Mouse (Mus musculus): ENCODE data around the gene Myh3. TPM values are rescaled to one million over a fixed set of nuclear protein-coding genes. Genes with fewer than 3 reads are reported as not detected.

The Myh3 gene
- polyA plus RNA-seq, 1 experiment from 2014 or later, result 0.30 TPM

GRCm38 (mm10) chr11:67051676-67052320 is 26.3 kb upstream of the Myh3 start:
- Histone ChIP-seq H3K9me3 (no peaks in the 10 kb centered on the region), H3K4me1 (peaks cover 20% of the 10 kb centered on the region), H3K36me3 (replicated peaks) (peaks cover 48% of the 10 kb centered on the region), H3K27ac (replicated peaks) (peak overlapping the region; percentile 86), H3K4me3 (peak overlapping the region; percentile 88), H3K27me3 (replicated peaks; ENCODE audit: low read depth, poor library complexity, severe bottlenecking) (no peaks in the 10 kb centered on the region)
- no peak for DNase-seq (ENCODE audit: low spot score)
- 10% methylated on average over 16 of the region's 16 CpGs for WGBS

GRCm38 (mm10) chr11:67052321-67052952 is 25.7 kb upstream of the Myh3 start, which contains the start of the genes Adprm and Sco1:
Gene Adprm, minus strand, starts transcription at chr11:67052594.
Gene Sco1, plus strand, starts transcription at chr11:67052670.
- Histone ChIP-seq H3K9me3 (no peaks in the 10 kb centered on the region), H3K36me3 (replicated peaks) (peaks cover 55% of the 10 kb centered on the region), H3K4me1 (peaks cover 20% of the 10 kb centered on the region), H3K27ac (replicated peaks) (peak within 1 kb of the TSS; percentile 86), H3K4me3 (peak within 1 kb of the TSS; percentile 88), H3K27me3 (replicated peaks; ENCODE audit: low read depth, poor library complexity, severe bottlenecking) (no peaks in the 10 kb centered on the region)
- peak; percentile 89 for DNase-seq (ENCODE audit: low spot score)
- under 1% methylated on average over 50 of the region's 50 CpGs for WGBS

GRCm38 (mm10) chr11:67054754-67055365 is 23.2 kb upstream of the Myh3 start:
- no peak overlapping the region for H3K4me3 ChIP-seq
- DNase-seq (ENCODE audit: low spot score), result no peak
- no peaks in the 10 kb centered on the region for H3K27me3 ChIP-seq (replicated peaks; ENCODE audit: low read depth, poor library complexity, severe bottlenecking)
- peaks cover 67% of the 10 kb centered on the region for H3K36me3 ChIP-seq (replicated peaks)
- H3K9me3 ChIP-seq, result no peaks in the 10 kb centered on the region
- H3K4me1 ChIP-seq, result peaks cover 20% of the 10 kb centered on the region
- H3K27ac ChIP-seq (replicated peaks), result no peak overlapping the region
- WGBS, result 89% methylated on average over 8 of the region's 8 CpGs

- Histone ChIP-seq H3K4me1 (no peaks in the 10 kb centered on the region), H3K4me3 (no peak overlapping the region), H3K9me3 (no peaks in the 10 kb centered on the region), H3K36me3 (replicated peaks) (peaks cover 98% of the 10 kb centered on the region), H3K27ac (replicated peaks) (no peak overlapping the region), H3K27me3 (replicated peaks; ENCODE audit: low read depth, poor library complexity, severe bottlenecking) (no peaks in the 10 kb centered on the region)
- no peak for DNase-seq (ENCODE audit: low spot score)
- WGBS, result 94% methylated on average over 2 of the region's 2 CpGs
Observed at GRCm38 (mm10) chr11:67061311-67061710, 16.8 kb upstream of the Myh3 start.

GRCm38 (mm10) chr11:67062726-67063125 is 15.4 kb upstream of the Myh3 start:
- no peak overlapping the region for H3K4me3 ChIP-seq
- H3K9me3 ChIP-seq, result no peaks in the 10 kb centered on the region
- H3K27me3 ChIP-seq (replicated peaks; ENCODE audit: low read depth, poor library complexity, severe bottlenecking), result no peaks in the 10 kb centered on the region
- 97% methylated on average over 3 of the region's 3 CpGs for WGBS
- no peaks in the 10 kb centered on the region for H3K4me1 ChIP-seq
- H3K36me3 ChIP-seq (replicated peaks), result peaks cover 98% of the 10 kb centered on the region
- no peak overlapping the region for H3K27ac ChIP-seq (replicated peaks)
- no peak for DNase-seq (ENCODE audit: low spot score)

GRCm38 (mm10) chr11:67067741-67068140 is 10.4 kb upstream of the Myh3 start:
- Histone ChIP-seq H3K4me3 (no peak overlapping the region), H3K27me3 (replicated peaks; ENCODE audit: low read depth, poor library complexity, severe bottlenecking) (no peaks in the 10 kb centered on the region), H3K9me3 (no peaks in the 10 kb centered on the region), H3K4me1 (no peaks in the 10 kb centered on the region), H3K36me3 (replicated peaks) (peaks cover 51% of the 10 kb centered on the region), H3K27ac (replicated peaks) (no peak overlapping the region)
- DNase-seq (ENCODE audit: low spot score), result no peak
- WGBS, result 90% methylated on average over 3 of the region's 3 CpGs

GRCm38 (mm10) chr11:67072615-67073130 is 5.4 kb upstream of the Myh3 start:
- H3K27ac ChIP-seq (replicated peaks), result no peak overlapping the region
- peaks cover 3% of the 10 kb centered on the region for H3K36me3 ChIP-seq (replicated peaks)
- no peaks in the 10 kb centered on the region for H3K27me3 ChIP-seq (replicated peaks; ENCODE audit: low read depth, poor library complexity, severe bottlenecking)
- H3K4me1 ChIP-seq, result peaks cover 4% of the 10 kb centered on the region
- H3K9me3 ChIP-seq, result no peaks in the 10 kb centered on the region
- no peak overlapping the region for H3K4me3 ChIP-seq
- DNase-seq (ENCODE audit: low spot score), result no peak
- WGBS, result 86% methylated on average over 15 of the region's 15 CpGs

GRCm38 (mm10) chr11:67075036-67075435 is 3.1 kb upstream of the Myh3 start:
- Histone ChIP-seq H3K4me3 (no peak overlapping the region), H3K27me3 (replicated peaks; ENCODE audit: low read depth, poor library complexity, severe bottlenecking) (no peaks in the 10 kb centered on the region), H3K9me3 (no peaks in the 10 kb centered on the region), H3K36me3 (replicated peaks) (no peaks in the 10 kb centered on the region), H3K4me1 (peaks cover 8% of the 10 kb centered on the region), H3K27ac (replicated peaks) (peak overlapping the region; percentile 24; the same call in 1 of the 2 replicates)
- no peak for DNase-seq (ENCODE audit: low spot score)
- 27% methylated on average over 3 of the region's 3 CpGs for WGBS

- H3K9me3 ChIP-seq, result no peaks in the 10 kb centered on the region
- H3K4me1 ChIP-seq, result peaks cover 20% of the 10 kb centered on the region
- no peak overlapping the region for H3K27ac ChIP-seq (replicated peaks)
- no peak for DNase-seq (ENCODE audit: low spot score)
- no peak overlapping the region for H3K4me3 ChIP-seq
- H3K27me3 ChIP-seq (replicated peaks; ENCODE audit: low read depth, poor library complexity, severe bottlenecking), result no peaks in the 10 kb centered on the region
- H3K36me3 ChIP-seq (replicated peaks), result no peaks in the 10 kb centered on the region
- WGBS, result 86% methylated on average over 5 of the region's 5 CpGs
Observed at GRCm38 (mm10) chr11:67076781-67077180, 1.3 kb upstream of the Myh3 start.

GRCm38 (mm10) chr11:67077435-67077834 is 665 bp upstream of the Myh3 start:
- Histone ChIP-seq H3K4me1 (peaks cover 20% of the 10 kb centered on the region), H3K4me3 (no peak overlapping the region)
- 68% methylated on average over 3 of the region's 3 CpGs for WGBS

GRCm38 (mm10) chr11:67078888-67079287 is 788 bp downstream of the Myh3 start:
- H3K9me3 ChIP-seq, result no peaks in the 10 kb centered on the region
- peaks cover 20% of the 10 kb centered on the region for H3K27me3 ChIP-seq (replicated peaks; ENCODE audit: low read depth, poor library complexity, severe bottlenecking)
- no peak for DNase-seq (ENCODE audit: low spot score)
- no peak overlapping the region for H3K27ac ChIP-seq (replicated peaks)
- no peak overlapping the region for H3K4me3 ChIP-seq
- H3K36me3 ChIP-seq (replicated peaks), result no peaks in the 10 kb centered on the region
- H3K4me1 ChIP-seq, result peaks cover 20% of the 10 kb centered on the region
- 90% methylated on average over 6 of the region's 6 CpGs for WGBS

More at GRCm38 (mm10) chr11:67077435-67077834, 665 bp upstream of the Myh3 start:
- DNase-seq (ENCODE audit: low spot score), result no peak
- H3K27ac ChIP-seq (replicated peaks), result no peak overlapping the region
- H3K36me3 ChIP-seq (replicated peaks), result no peaks in the 10 kb centered on the region
- no peaks in the 10 kb centered on the region for H3K9me3 ChIP-seq
- peaks cover 5% of the 10 kb centered on the region; the same call in 1 of the 2 replicates for H3K27me3 ChIP-seq (replicated peaks; ENCODE audit: low read depth, poor library complexity, severe bottlenecking)

GRCm38 (mm10) chr11:67079740-67080139 is 1.6 kb downstream of the Myh3 start:
- no peaks in the 10 kb centered on the region for H3K36me3 ChIP-seq (replicated peaks)
- 66% methylated on average over 11 of the region's 11 CpGs for WGBS
- peaks cover 20% of the 10 kb centered on the region for H3K4me1 ChIP-seq
- H3K4me3 ChIP-seq, result no peak overlapping the region
- H3K27me3 ChIP-seq (replicated peaks; ENCODE audit: low read depth, poor library complexity, severe bottlenecking), result peaks cover 28% of the 10 kb centered on the region
- H3K9me3 ChIP-seq, result no peaks in the 10 kb centered on the region
- no peak for DNase-seq (ENCODE audit: low spot score)
- 0 out of 2 replicates have a peak overlapping the region, but pooled peaks have one; percentile 32 for H3K27ac ChIP-seq (replicated peaks)

Measured in embryonic facial prominence, embryonic 10.5 days (tissue).